Comparison of ENCODE assay signal across 9 mouse cellular contexts in genomic region chrX:99819395-99819935, GRCm38 (mm10). TPM values are rescaled to one million over a fixed set of nuclear protein-coding genes. Genes with fewer than 3 reads are reported as not detected.
DNase-seq lines count a peak whose midpoint lies in the region; ATAC-seq and TF ChIP-seq lines count a peak whose summit lies in the region.
"Had no signal": no experiment of that assay in that cellular context is flagged by ENCODE, and none has a peak within 500 bp of the region (broad histone marks: within the 10 kb centered on the region; RNA-seq: fewer than 3 reads in every experiment).

No protein-coding gene starts in this region.

- H3K4me1 ChIP-seq in megakaryocyte, embryonic 14.5 days, result peaks cover 9% of the 10 kb centered on the region; the same call in 1 of the 2 replicates
- H3K4me1 ChIP-seq in cortical plate, adult 2 months (ENCODE audit: control insufficient read depth, insufficient read depth, low read length), result no peaks in the 10 kb centered on the region
- no peaks in the 10 kb centered on the region for H3K4me1 ChIP-seq in kidney, adult 2 months (ENCODE audit: control insufficient read depth, insufficient read depth, low read length)
- peaks cover 7% of the 10 kb centered on the region for H3K4me1 ChIP-seq in limb, embryonic 15.5 days
- H3K4me1 ChIP-seq in midbrain, embryonic 16.5 days (ENCODE audit: control insufficient read depth, insufficient read depth, low read length), result peaks cover 3% of the 10 kb centered on the region; the same call in 1 of the 2 replicates

- H3K9ac ChIP-seq in limb, embryonic 15.5 days, result no peak overlapping the region
- peak overlapping the region; percentile 65 for H3K9ac ChIP-seq in midbrain, embryonic 16.5 days (ENCODE audit: low read depth, low read length)

- peak; percentile 19 for TF ChIP-seq CTCF in cortical plate, adult 2 months (IDR thresholded peaks at IDR 0.05; ENCODE audit: extremely low read depth, insufficient read depth, low read length)
- no peak for TF ChIP-seq CTCF in kidney, adult 2 months (conservative IDR thresholded peaks at IDR 0.05; ENCODE audit: insufficient read depth, insufficient read length, low read depth, low read length)

- no peak for TF ChIP-seq POLR2A in cortical plate, adult 2 months (IDR thresholded peaks at IDR 0.05; ENCODE audit: extremely low read depth, insufficient read depth, low read length)
- no peak for TF ChIP-seq POLR2A in kidney, adult 2 months (IDR thresholded peaks at IDR 0.05; ENCODE audit: low read depth, low read length)

- WGBS in kidney, adult 2 months, result 2% methylated on average over 22 of the region's 22 CpGs
- WGBS in limb, embryonic 15.5 days, result 30% methylated on average over 22 of the region's 22 CpGs
- WGBS in midbrain, embryonic 16.5 days, result 29% methylated on average over 19 of the region's 22 CpGs

- peaks cover 74% of the 10 kb centered on the region for H3K27me3 ChIP-seq in megakaryocyte, embryonic 14.5 days (replicated peaks)
- no peaks in the 10 kb centered on the region; the same call in 1 of the 2 replicates for H3K27me3 ChIP-seq in kidney, adult 2 months (replicated peaks; ENCODE audit: control insufficient read depth, insufficient read depth, low read length)
- peaks cover 63% of the 10 kb centered on the region for H3K27me3 ChIP-seq in limb, embryonic 15.5 days
- peaks cover 3% of the 10 kb centered on the region; the same call in 1 of the 2 replicates for H3K27me3 ChIP-seq in midbrain, embryonic 16.5 days (ENCODE audit: control insufficient read depth, insufficient read depth, low read depth, low read length)

- peak overlapping the region; percentile 65 for H3K4me3 ChIP-seq in megakaryocyte, embryonic 14.5 days (replicated peaks)
- H3K4me3 ChIP-seq in cortical plate, adult 2 months (ENCODE audit: insufficient read depth, low read length), result peak overlapping the region; percentile 66
- peak overlapping the region; percentile 19; the same call in 1 of the 2 replicates for H3K4me3 ChIP-seq in kidney, adult 2 months (ENCODE audit: insufficient read depth, low read depth, low read length)
- peak overlapping the region; percentile 51 for H3K4me3 ChIP-seq in limb, embryonic 15.5 days
- peak overlapping the region; percentile 61 for H3K4me3 ChIP-seq in midbrain, embryonic 16.5 days (ENCODE audit: low read depth, low read length)

- H3K9me3 ChIP-seq in megakaryocyte, embryonic 14.5 days, result peaks cover 24% of the 10 kb centered on the region
- no peaks in the 10 kb centered on the region for H3K9me3 ChIP-seq in limb, embryonic 15.5 days
- no peaks in the 10 kb centered on the region for H3K9me3 ChIP-seq in midbrain, embryonic 16.5 days (replicated peaks; ENCODE audit: control insufficient read depth, low read length, poor library complexity, severe bottlenecking)

- peak; percentile 12 for DNase-seq in heart, adult 8-10 months (ENCODE audit: low spot score)
- DNase-seq in kidney, adult 2 months, result peak; percentile 56
- peak; percentile 66 for DNase-seq in testis, postnatal 14 days (ENCODE audit: low spot score)

- H3K36me3 ChIP-seq in megakaryocyte, embryonic 14.5 days (replicated peaks; ENCODE audit: low read length), result no peaks in the 10 kb centered on the region
- H3K36me3 ChIP-seq in kidney, adult 2 months (ENCODE audit: control insufficient read depth, insufficient read depth, low read length), result no peaks in the 10 kb centered on the region
- no peaks in the 10 kb centered on the region for H3K36me3 ChIP-seq in limb, embryonic 15.5 days
- no peaks in the 10 kb centered on the region for H3K36me3 ChIP-seq in midbrain, embryonic 16.5 days (ENCODE audit: control insufficient read depth, insufficient read depth, low read length)

- no peak overlapping the region for H3K27ac ChIP-seq in cortical plate, adult 2 months (ENCODE audit: insufficient read depth, low read length)
- H3K27ac ChIP-seq in kidney, adult 2 months (ENCODE audit: insufficient read depth, low read depth, low read length), result no peak overlapping the region
- H3K27ac ChIP-seq in limb, embryonic 15.5 days, result no peak overlapping the region
- H3K27ac ChIP-seq in midbrain, embryonic 16.5 days (ENCODE audit: low read length), result peak overlapping the region; percentile 60; the same call in 1 of the 2 replicates
- H3K27ac ChIP-seq: macrophage had no signal

- H3K4me2 ChIP-seq in limb, embryonic 15.5 days, result peak overlapping the region; percentile 80
- peak overlapping the region; percentile 69 for H3K4me2 ChIP-seq in midbrain, embryonic 16.5 days (ENCODE audit: low read length)

- no peak for ATAC-seq in megakaryocyte, adult 5-6 weeks (ENCODE audit: poor library complexity, severe bottlenecking)
- peak; percentile 48; the same call in 1 of the 2 replicates for ATAC-seq in limb, embryonic 15.5 days (ENCODE audit: insufficient number of reproducible peaks, low FRiP score, low TSS enrichment, low read depth)
- peak; percentile 74 for ATAC-seq in midbrain, embryonic 16.5 days

RNA-seq across cellular contexts. Expression of gene Tmem28, which starts 1.4 kb away (rescaled TPM):
- polyA plus RNA-seq in megakaryocyte, embryonic 14.5 days (2012; ENCODE audit: insufficient read depth, low replicate concordance), result not detected in 2 replicates
- not detected in 2 replicates for total RNA-seq in megakaryocyte, adult 5-6 weeks (2015)
- total RNA-seq in megakaryocyte, adult 5-6 weeks (2017), result not detected in 2 replicates
- polyA plus RNA-seq in cortical plate, adult 2 months (2012; rRNA removed), result 10.3 and 11.1 TPM in 2 replicates
- total RNA-seq in heart, adult 8-10 months (2022), result under 1 TPM in 2 of 4 experiments, not detected in 2; 0.09 to 0.11 TPM
- 1.0 and 1.1 TPM in 2 replicates for polyA plus RNA-seq in kidney, adult 2 months (2012; rRNA removed)
- polyA plus RNA-seq in limb, embryonic 15.5 days (2015; fragmentation: Nextera tagmentation; extraction: Ambion mirVana), result 0.19 and 0.36 TPM in 2 replicates
- 1.5 and 1.6 TPM in 2 replicates for polyA plus RNA-seq in midbrain, embryonic 16.5 days (2015; fragmentation: Nextera tagmentation; extraction: Ambion mirVana)
- polyA plus RNA-seq: macrophage had no signal

Comparison
In these comparisons a context has a peak if more than half of its experiments do, and no peak if none do; other contexts are left out.
1. DNase-seq: peak in every context shown above with its lines; median percentile 66 in testis, postnatal 14 days; 56 in kidney, adult 2 months; 12 in heart, adult 8-10 months.